Mouse (Mus musculus): Measurements from ENCODE around the gene Gucd1. TPM values are rescaled to one million over a fixed set of nuclear protein-coding genes. Genes with fewer than 3 reads are reported as not detected.
"Not testable (repeated sequence)": the region's sequence is repeated elsewhere in the genome, so short reads cannot be mapped to it uniquely, and the experiment has no call there.

Gene Gucd1
- polyA plus RNA-seq, 1 experiment: 49.1 TPM

DNA sequence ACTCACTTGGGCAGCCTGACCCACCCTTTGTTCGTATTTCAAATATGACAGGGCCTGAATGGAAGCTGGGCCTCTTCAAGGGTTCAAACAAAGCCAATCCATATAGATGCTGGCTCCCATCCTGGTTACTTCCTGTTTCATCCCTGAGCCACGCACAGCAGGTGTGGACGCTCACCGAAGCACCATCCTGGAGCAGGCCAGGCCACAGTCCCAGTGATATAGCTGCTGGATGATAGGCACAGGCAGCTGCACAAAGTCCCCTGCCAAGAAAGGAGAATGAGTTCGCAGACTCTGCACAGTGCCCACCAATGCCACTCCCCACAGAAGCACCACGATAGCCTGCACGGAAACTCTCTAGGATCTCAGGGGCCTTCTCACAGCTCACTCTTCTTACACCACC lies 5.9 kb downstream of the Gucd1 start:
- Histone ChIP-seq H3K4me1 (ENCODE audit: control insufficient read depth, insufficient read depth, low read length) (peaks cover 10% of the 10 kb centered on the region), H3K4me3 (replicated peaks; ENCODE audit: extremely low read depth, low read depth, low read length) (no peak overlapping the region)
- DNase-seq: no peak
- TF ChIP-seq CTCF (IDR thresholded peaks at IDR 0.05; ENCODE audit: insufficient read depth, low read length) (no peak), POLR2A (IDR thresholded peaks at IDR 0.05; ENCODE audit: borderline replicate concordance, extremely low read depth, low read depth, low read length) (no peak)
- WGBS: 87% methylated on average over 7 of the region's 7 CpGs

DNA sequence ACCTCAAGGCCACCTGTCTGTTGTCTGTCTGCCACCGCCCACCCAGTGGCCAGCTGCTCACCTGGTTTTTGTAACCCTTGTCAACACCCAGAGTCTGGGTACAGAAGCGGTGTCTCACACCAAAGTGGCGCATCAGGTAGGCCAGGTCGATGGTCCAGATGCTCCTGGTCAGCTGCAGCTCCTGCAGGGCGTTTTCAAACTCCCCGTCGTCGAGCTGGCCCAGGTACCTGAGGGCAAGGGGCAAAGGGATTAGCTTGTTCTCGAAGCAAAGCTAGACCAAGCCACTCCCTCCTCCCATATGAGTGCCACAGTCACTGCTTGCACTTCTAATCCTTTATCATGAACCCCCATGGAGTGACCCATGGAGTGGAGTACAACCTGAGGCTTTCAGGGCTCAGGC lies 6.7 kb downstream of the Gucd1 start:
- Histone ChIP-seq H3K4me1 (ENCODE audit: control insufficient read depth, insufficient read depth, low read length) (peaks cover 4% of the 10 kb centered on the region), H3K4me3 (replicated peaks; ENCODE audit: extremely low read depth, low read depth, low read length) (no peak overlapping the region)
- WGBS: 90% methylated on average over 9 of the region's 9 CpGs
- TF ChIP-seq CTCF (IDR thresholded peaks at IDR 0.05; ENCODE audit: insufficient read depth, low read length) (no peak), POLR2A (IDR thresholded peaks at IDR 0.05; ENCODE audit: borderline replicate concordance, extremely low read depth, low read depth, low read length) (no peak)
- no peak for DNase-seq

DNA sequence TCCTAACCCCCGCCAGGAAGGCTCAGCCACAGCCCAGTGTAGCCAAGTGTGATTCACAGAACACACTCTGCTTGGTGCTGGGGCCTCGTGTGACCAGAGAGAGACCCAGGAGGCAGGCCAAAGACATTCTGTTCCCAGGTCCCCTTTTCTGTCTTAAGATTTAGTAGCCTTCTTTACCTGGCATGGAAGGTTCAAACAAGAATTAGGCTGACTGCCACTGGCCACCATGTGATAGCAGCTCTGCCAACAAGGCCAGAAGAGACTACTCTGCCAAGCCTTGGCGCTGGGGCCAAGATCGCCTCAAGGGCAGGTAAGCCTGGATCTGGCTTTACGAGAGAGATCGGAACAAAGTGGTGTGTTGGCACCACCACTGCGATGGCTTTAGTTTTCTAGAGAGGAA lies 7.3 kb downstream of the Gucd1 start:
- Histone ChIP-seq H3K4me3 (replicated peaks; ENCODE audit: extremely low read depth, low read depth, low read length) (no peak overlapping the region), H3K4me1 (ENCODE audit: control insufficient read depth, insufficient read depth, low read length) (no peaks in the 10 kb centered on the region)
- 90% methylated on average over 7 of the region's 7 CpGs for WGBS
- no peak for DNase-seq
- no peak for TF ChIP-seq POLR2A (IDR thresholded peaks at IDR 0.05; ENCODE audit: borderline replicate concordance, extremely low read depth, low read depth, low read length)
- TF ChIP-seq CTCF (IDR thresholded peaks at IDR 0.05; ENCODE audit: insufficient read depth, low read length): no peak

DNA sequence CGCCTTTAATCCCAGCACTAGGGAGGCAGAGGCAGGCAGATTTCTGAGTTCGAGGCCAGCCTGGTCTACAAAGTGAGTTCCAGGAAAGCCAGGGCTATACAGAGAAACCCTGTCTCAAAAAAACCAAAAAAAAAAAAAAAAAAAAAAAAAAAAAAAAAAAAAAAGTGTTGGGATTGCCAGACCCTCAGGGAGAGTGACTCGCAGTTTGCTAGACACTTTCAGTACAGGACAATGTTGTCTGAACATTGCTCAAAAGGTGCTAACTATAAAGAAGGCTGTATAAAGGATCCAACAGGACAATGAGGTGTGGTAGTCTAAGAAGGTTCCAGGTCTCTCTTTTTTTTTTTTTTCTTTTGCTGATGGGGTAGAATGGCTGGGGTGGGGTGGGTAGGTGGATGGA lies 11.8 kb downstream of the Gucd1 start:
- not testable (repeated sequence) for H3K4me1 ChIP-seq (ENCODE audit: control insufficient read depth, insufficient read depth, low read length); DNase-seq; H3K4me3 ChIP-seq (replicated peaks; ENCODE audit: extremely low read depth, low read depth, low read length)
- 92% methylated on average over 3 of the region's 3 CpGs for WGBS

DNA sequence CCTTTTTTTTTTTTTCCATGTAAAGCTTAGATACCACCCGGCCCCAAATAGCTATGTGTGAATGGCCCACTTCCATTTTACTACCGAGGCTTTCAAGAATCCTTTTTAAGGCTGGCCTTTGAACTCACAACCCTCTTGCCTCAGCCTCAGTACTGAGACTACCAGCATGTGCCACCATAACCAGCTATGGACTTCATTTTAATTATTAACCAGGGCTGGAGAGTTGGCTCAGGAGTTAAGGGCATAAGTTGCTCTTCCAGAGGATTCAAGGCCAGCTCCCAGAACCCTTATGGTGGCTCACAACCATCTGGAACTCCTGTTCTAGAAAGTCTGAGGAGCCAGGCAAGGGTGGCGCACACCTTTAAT lies 12.7 kb downstream of the Gucd1 start:
- no peak overlapping the region for H3K4me3 ChIP-seq (replicated peaks; ENCODE audit: extremely low read depth, low read depth, low read length)
- TF ChIP-seq POLR2A (IDR thresholded peaks at IDR 0.05; ENCODE audit: borderline replicate concordance, extremely low read depth, low read depth, low read length) (no peak), CTCF (IDR thresholded peaks at IDR 0.05; ENCODE audit: insufficient read depth, low read length) (no peak)
- H3K4me1 ChIP-seq (ENCODE audit: control insufficient read depth, insufficient read depth, low read length): peaks cover 4% of the 10 kb centered on the region; the same call in 1 of the 2 replicates
- DNase-seq: no peak
- 51% methylated on average over 3 of the region's 3 CpGs for WGBS

DNA sequence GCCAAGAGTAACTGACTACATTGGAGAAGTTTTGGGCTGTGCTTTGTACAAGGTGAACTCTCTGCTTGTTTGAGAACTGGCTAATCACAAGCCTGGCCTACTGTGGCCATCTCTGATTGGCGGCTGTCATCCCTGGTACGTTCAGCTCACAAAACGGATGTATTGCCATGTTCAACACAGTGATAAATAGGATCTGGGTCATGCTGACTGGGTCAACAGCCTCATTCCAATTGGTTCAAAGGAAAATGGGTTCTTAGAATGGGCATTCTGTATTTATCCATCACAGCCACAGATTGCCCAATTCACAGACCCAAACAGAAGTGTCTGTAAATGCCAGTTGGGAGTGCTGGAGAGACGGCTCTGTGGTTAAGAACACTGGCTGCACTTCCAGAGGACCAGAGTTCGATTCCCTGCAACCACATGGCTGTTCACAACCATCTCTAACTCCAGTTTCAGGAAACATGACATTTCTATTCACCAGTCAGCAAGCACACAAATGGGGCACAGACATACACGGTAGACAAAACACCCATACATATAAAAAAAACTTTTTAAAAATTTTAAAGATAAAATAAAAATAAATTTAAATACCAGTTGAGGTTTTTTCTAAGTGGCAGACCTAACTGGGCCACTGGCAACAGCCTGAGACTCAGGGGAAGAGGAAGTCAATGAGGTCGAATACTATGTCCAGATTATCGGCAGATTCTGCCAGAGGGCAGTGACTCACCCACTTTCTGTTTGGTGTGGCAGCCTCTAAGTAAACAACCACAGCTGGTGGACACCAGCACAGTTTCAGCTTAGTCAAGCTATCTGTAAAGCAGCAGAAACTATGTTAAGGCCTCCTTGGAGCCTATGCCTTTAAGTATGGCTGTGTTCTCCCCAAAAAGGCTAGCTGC lies 13.3 kb downstream of the Gucd1 start:
- no peak for DNase-seq
- WGBS: 67% methylated on average over 8 of the region's 8 CpGs
- Histone ChIP-seq H3K4me3 (replicated peaks; ENCODE audit: extremely low read depth, low read depth, low read length) (no peak overlapping the region), H3K4me1 (ENCODE audit: control insufficient read depth, insufficient read depth, low read length) (peaks cover 4% of the 10 kb centered on the region; the same call in 1 of the 2 replicates)
- TF ChIP-seq CTCF (IDR thresholded peaks at IDR 0.05; ENCODE audit: insufficient read depth, low read length) (no peak), POLR2A (IDR thresholded peaks at IDR 0.05; ENCODE audit: borderline replicate concordance, extremely low read depth, low read depth, low read length) (no peak)

DNA sequence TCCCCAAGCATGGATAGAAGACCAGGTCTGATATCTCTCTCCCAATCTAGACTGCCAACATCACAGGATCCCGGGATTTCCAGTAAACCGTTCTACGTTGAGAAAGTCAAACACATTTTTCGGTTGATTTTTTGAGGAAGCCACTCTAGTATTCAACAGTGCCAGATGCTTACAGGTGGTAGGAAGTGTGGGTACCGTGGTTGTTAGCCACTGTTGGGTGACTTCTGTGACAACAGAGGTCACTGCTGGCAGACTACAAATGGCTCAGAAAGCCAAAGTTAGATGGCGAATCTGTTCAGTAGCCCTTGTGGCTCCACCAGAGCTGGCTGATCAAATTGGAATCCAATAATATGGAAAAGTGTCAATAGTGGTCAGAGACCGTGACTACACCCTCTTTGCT lies 14.1 kb downstream of the Gucd1 start:
- TF ChIP-seq CTCF (IDR thresholded peaks at IDR 0.05; ENCODE audit: insufficient read depth, low read length) (no peak), POLR2A (IDR thresholded peaks at IDR 0.05; ENCODE audit: borderline replicate concordance, extremely low read depth, low read depth, low read length) (no peak)
- no peak for DNase-seq
- H3K4me1 ChIP-seq (ENCODE audit: control insufficient read depth, insufficient read depth, low read length): peaks cover 4% of the 10 kb centered on the region; the same call in 1 of the 2 replicates
- no peak overlapping the region for H3K4me3 ChIP-seq (replicated peaks; ENCODE audit: extremely low read depth, low read depth, low read length)
- WGBS: 85% methylated on average over 7 of the region's 7 CpGs

DNA sequence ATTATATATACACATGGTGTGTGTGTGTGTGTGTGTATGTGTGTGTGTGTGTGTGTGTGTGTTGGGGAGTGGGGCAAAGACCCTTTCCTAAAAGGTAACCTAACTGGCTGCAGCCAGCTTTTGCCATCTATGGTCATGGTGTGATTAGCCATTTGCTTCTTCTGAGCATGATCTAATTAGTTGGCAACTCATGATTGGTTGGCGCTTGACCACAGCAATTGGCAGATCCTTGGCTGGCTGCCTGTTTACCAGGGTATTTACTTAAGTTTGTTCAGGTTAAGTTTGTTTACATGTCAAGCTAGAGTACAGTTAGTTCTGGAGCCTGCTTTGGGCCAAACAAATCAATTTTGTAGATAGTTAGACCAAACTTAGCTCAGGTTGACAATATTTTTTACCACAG lies 16.1 kb downstream of the Gucd1 start:
- peaks cover 4% of the 10 kb centered on the region; the same call in 1 of the 2 replicates for H3K4me1 ChIP-seq (ENCODE audit: control insufficient read depth, insufficient read depth, low read length)
- TF ChIP-seq POLR2A (IDR thresholded peaks at IDR 0.05; ENCODE audit: borderline replicate concordance, extremely low read depth, low read depth, low read length): no peak
- no peak overlapping the region for H3K4me3 ChIP-seq (replicated peaks; ENCODE audit: extremely low read depth, low read depth, low read length)
- 90% methylated on average over 1 of the region's 1 CpGs for WGBS
- no peak for DNase-seq

DNA sequence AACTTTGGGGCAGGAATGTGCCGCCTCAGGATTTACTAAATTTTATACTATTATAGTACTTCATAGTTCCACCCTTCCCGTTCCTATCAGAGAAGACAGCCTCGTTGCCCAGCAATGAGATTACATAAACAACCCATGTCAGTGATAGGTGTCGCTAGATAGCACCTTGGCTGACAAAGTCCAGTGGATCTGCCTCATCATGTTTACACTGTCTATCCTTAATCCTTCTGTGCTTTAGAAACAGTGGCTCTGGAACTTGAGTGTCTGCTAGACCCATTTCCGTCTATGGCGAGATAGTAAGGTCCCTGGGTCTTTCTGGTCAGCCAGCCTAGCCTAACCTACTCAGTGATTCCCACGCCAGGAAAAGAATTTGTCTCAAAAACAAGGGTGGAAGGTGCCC lies 17.4 kb downstream of the Gucd1 start:
- WGBS: 53% methylated on average over 7 of the region's 7 CpGs
- TF ChIP-seq POLR2A (IDR thresholded peaks at IDR 0.05; ENCODE audit: borderline replicate concordance, extremely low read depth, low read depth, low read length) (no peak), CTCF (IDR thresholded peaks at IDR 0.05; ENCODE audit: insufficient read depth, low read length) (no peak)
- Histone ChIP-seq H3K4me1 (ENCODE audit: control insufficient read depth, insufficient read depth, low read length) (peaks cover 4% of the 10 kb centered on the region; the same call in 1 of the 2 replicates), H3K4me3 (replicated peaks; ENCODE audit: extremely low read depth, low read depth, low read length) (no peak overlapping the region)
- no peak for DNase-seq

DNA sequence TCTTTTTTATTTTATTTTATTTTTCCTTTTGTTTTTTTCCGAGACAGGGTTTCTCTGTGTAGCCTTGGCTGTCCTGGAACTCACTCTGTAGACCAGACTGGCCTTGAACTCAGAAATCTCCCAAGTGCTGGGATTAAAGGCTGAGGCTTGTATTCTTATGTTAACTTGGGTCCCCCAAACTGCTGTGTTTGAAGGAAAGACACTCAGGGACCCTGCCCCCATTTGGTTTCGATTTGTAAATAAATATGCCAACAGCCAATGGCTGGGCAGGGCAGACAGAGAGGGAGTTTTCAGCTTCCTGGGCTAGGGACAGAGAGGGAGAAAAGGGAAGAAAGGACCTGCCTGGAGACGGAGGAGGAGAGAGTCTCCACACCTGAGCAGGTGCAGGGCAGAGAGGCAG lies 18.0 kb downstream of the Gucd1 start:
- no peak for DNase-seq
- 51% methylated on average over 3 of the region's 3 CpGs for WGBS
- Histone ChIP-seq H3K4me3 (replicated peaks; ENCODE audit: extremely low read depth, low read depth, low read length) (no peak overlapping the region), H3K4me1 (ENCODE audit: control insufficient read depth, insufficient read depth, low read length) (no peaks in the 10 kb centered on the region; the same call in 1 of the 2 replicates)
- no peak for TF ChIP-seq CTCF (IDR thresholded peaks at IDR 0.05; ENCODE audit: insufficient read depth, low read length)
- no peak for TF ChIP-seq POLR2A (IDR thresholded peaks at IDR 0.05; ENCODE audit: borderline replicate concordance, extremely low read depth, low read depth, low read length)

DNA sequence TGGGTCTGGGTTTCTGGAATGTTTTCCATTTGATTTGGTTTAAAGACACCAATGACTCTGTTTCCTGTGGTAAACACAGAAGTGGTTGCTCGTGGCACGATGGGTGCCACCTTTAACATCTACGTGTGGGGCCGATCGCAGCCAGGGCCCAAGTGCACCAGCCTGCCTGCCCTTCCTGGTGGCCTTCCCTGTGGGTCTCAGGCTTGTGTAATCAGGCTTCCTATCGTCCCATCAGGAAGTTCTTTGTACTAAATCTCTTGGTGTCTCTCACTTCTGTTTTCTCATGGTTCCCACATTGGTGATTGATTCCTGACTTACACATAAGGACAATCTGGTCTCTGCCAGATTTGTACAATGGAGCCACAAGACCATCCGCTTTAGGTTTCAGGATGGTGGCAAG lies 18.6 kb downstream of the Gucd1 start:
- not testable (repeated sequence) for DNase-seq; H3K4me3 ChIP-seq (replicated peaks; ENCODE audit: extremely low read depth, low read depth, low read length); H3K4me1 ChIP-seq (ENCODE audit: control insufficient read depth, insufficient read depth, low read length)
- 71% methylated on average over 7 of the region's 7 CpGs for whole genome bisulfite sequencing
